Mouse (Mus musculus) frontal cortex, postnatal 25 days (tissue): ENCODE measurements around the gene Fgf12.

ENCODE experiments used
- DNase-seq, 2 experiments: peaks; one replicate each; pipeline ENCODE4 v3.0.0; 2022; ENCODE audit warnings: low spot score in 2 of 2

The Fgf12 gene

GRCm38 (mm10) chr16:28752638-28753118, at the start of gene Fgf12:
Fgf12 (minus strand) TSS chr16:28753068.
- peak; percentile 12 to 25 for DNase-seq

GRCm38 (mm10) chr16:28793115-28793514, 40.2 kb upstream of the Fgf12 start:
- DNase-seq, result peak; percentile 7 to 20

- no peak for DNase-seq
Measured at GRCm38 (mm10) chr16:28770276-28770675, 17.4 kb upstream of the Fgf12 start.

- no peak for DNase-seq
Measured at GRCm38 (mm10) chr16:28761417-28761976, 8.6 kb upstream of the Fgf12 start.

- peak; percentile 65 to 80 for DNase-seq
Measured at GRCm38 (mm10) chr16:28753124-28753917, 453 bp upstream of the Fgf12 start.

GRCm38 (mm10) chr16:28734461-28734860, 18.4 kb downstream of the Fgf12 start:
- no peak for DNase-seq

- DNase-seq, result no peak
Measured at GRCm38 (mm10) chr16:28726792-28727191, 26.1 kb downstream of the Fgf12 start.

- DNase-seq, result no peak
Measured at GRCm38 (mm10) chr16:28706623-28707022, 46.2 kb downstream of the Fgf12 start.

- DNase-seq, result no peak
Measured at GRCm38 (mm10) chr16:28700346-28700745, 52.5 kb downstream of the Fgf12 start.

GRCm38 (mm10) chr16:28696851-28697250, 56.0 kb downstream of the Fgf12 start:
- no peak for DNase-seq

GRCm38 (mm10) chr16:28694113-28694899, 58.6 kb downstream of the Fgf12 start:
- DNase-seq, result no peak

- DNase-seq, result no peak
Measured at GRCm38 (mm10) chr16:28688861-28689385, 63.9 kb downstream of the Fgf12 start.

GRCm38 (mm10) chr16:28681625-28682024, 71.2 kb downstream of the Fgf12 start:
- DNase-seq, result no peak

- no peak for DNase-seq
Measured at GRCm38 (mm10) chr16:28668815-28669347, 84.0 kb downstream of the Fgf12 start.

GRCm38 (mm10) chr16:28652640-28653039, 100.2 kb downstream of the Fgf12 start:
- DNase-seq, result no peak

GRCm38 (mm10) chr16:28650589-28650988, 102.3 kb downstream of the Fgf12 start:
- DNase-seq, result no peak

- no peak for DNase-seq
Measured at GRCm38 (mm10) chr16:28645030-28645429, 107.8 kb downstream of the Fgf12 start.

GRCm38 (mm10) chr16:28631721-28632120, 121.1 kb downstream of the Fgf12 start:
- DNase-seq, result no peak

- no peak for DNase-seq
Measured at GRCm38 (mm10) chr16:28630771-28631484, 121.9 kb downstream of the Fgf12 start.

- DNase-seq, result no peak
Measured at GRCm38 (mm10) chr16:28626259-28626658, 126.6 kb downstream of the Fgf12 start.

GRCm38 (mm10) chr16:28625689-28626088, 127.2 kb downstream of the Fgf12 start:
- no peak for DNase-seq
